Mouse (Mus musculus): ENCODE measurements around the gene Mapk8ip2.

Mapk8ip2 gene

DNA sequence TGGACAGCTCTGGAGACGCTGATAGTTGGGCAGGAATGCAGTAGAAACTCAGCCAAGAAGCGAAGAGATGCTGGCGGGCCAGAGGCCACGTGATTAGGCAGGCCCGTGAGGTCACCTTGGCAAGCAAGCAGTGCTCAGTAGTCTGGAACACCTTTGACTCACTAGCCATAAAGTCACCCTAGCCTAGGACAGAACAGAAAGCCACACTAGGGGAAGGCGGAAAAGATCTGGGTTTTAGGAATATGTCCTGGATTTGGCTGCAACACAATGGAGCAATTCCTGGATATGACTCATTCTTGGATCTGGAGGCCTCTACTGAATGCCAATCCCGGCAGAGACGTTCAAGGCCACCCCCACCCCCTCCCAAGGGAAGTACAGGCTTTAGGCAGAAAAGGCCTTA lies 26.9 kb downstream of the Mapk8ip2 start:
- CTCF ChIA-PET, result no interaction called here

DNA sequence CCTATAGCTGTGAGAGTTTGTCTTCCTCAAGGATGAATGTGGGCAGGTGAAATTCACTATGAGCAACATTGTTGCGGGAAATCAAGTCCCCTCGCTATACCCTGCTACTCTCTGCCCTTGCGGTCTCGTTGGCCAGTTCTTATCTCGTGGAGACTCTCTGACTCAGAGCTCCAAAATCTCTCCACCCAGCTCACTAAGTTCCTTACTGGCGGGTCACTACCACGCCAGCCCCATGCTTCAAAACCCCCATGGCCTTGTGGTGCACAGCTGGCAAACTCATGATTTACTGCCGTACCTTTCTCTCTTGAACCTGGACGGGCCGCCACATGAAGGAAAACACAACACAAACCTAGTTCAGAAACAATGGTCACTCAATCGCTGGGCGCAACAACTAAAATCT lies 34.5 kb downstream of the Mapk8ip2 start:
- CTCF ChIA-PET, result no interaction called here

DNA sequence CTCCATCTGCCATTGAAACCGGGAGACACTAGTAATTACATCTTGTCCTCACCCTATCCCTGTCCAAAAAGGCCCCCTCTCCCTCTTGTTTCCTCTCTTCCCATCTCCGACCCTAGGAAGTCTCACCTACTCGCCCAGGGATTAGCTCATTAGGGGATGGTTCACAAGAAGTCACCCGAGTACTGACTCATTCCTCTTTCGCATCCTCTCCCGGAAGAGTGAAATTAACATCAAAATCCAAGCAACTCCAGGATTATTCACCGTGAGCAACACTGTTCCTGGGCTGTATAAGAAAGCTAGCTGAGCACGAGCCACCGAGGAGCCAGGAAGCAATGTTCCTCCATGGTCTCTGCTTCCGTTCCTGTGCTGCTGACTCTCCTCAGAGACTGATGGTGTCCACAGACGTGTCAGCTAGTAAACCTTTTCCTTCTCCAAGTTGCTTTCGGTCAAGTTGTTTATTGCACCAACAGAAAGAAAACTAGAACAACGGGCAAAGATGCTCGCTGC lies 35.0 kb downstream of the Mapk8ip2 start:
- CTCF ChIA-PET, result no interaction called here

DNA sequence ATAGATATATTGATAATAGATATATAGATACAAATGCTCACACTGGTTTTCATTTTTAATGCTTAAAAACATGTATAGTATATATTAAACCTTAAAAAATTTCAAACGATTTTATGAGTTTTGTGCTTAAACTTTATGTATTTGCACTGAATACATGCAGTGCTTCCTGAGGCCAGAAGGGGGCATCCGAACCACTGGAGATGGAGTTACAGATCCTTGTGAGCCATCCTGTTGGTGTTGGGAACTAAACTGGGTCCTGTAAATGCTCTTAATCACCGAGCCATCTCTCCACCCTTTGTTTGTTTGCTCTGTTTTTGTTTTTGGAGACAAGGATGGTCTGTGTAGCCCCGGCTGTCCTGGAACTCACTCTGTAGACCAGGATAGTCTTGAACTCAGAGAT lies 41.3 kb downstream of the Mapk8ip2 start:
- CTCF ChIA-PET, result no interaction called here

DNA sequence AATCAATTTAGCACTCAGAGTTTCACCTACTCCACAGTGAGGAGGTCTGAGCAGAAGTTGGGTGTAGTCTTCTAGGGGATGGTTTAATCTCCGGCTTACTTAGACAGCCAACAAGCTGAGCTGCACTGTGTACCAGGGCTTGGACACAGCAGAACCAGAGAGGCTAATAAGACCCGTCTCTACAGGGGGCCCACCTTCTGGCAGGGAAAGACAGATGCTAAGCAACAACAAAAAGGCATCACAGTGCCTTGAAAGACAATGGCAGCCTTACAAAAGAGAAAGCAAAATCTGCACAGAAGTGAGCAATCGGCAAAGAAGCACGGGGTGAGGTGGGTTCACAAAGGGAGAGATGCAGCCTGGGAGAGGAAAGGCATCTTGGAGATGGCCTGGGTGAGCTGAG lies 42.4 kb downstream of the Mapk8ip2 start:
- CTCF ChIA-PET, result no interaction called here

DNA sequence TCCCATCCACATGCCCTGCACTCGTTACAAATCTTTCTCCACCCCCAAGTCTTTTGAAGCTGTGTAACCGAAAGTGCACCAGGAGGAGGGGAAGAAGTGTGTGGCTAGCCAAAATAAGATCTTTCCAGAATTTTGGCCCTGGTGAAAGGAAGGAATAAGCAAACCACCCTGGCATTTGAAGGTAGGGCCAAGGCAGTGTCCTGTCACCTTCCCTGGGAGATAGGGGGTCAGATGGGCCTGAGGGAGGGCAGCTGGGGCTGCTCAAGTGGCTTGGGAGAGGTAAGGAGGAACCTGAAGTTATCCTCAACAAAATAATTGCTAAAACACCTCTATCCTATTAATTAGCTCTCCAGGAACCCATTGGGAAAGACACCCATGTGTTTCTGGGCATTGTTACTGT lies 43.1 kb downstream of the Mapk8ip2 start:
- CTCF ChIA-PET, result no interaction called here

DNA sequence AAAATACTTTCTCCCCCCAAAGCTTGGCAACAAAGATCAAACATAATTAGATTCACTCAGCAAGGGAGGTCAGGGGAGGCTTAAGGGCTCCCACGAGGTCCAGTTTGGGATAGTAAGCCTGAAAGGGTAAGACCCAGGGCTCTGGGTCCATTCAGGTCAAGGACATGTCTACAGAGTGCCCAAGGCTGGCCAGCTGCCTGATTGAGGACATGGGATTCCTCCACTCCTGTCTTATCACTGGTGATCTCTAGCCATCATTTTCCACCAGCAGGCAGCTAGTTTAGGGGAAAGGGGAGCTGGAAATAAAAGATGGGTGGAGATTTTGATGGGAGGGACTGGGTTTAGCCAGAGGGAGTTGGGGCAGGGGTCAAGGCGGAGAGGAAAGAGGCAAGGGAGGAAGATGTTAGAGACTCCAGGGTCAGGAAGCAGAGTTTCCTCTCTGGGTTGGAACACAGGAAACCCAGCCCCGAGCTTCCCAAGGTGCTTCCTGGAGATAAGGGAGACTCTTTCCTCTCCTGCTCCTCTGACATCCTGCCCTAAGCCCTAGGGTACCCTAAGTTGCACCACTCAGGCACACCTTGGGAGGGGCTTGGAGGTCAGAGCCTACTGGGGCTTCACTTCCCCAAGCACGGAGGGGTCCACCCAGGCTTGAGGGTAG lies 43.8 kb downstream of the Mapk8ip2 start:
- CTCF ChIA-PET, result no interaction called here

DNA sequence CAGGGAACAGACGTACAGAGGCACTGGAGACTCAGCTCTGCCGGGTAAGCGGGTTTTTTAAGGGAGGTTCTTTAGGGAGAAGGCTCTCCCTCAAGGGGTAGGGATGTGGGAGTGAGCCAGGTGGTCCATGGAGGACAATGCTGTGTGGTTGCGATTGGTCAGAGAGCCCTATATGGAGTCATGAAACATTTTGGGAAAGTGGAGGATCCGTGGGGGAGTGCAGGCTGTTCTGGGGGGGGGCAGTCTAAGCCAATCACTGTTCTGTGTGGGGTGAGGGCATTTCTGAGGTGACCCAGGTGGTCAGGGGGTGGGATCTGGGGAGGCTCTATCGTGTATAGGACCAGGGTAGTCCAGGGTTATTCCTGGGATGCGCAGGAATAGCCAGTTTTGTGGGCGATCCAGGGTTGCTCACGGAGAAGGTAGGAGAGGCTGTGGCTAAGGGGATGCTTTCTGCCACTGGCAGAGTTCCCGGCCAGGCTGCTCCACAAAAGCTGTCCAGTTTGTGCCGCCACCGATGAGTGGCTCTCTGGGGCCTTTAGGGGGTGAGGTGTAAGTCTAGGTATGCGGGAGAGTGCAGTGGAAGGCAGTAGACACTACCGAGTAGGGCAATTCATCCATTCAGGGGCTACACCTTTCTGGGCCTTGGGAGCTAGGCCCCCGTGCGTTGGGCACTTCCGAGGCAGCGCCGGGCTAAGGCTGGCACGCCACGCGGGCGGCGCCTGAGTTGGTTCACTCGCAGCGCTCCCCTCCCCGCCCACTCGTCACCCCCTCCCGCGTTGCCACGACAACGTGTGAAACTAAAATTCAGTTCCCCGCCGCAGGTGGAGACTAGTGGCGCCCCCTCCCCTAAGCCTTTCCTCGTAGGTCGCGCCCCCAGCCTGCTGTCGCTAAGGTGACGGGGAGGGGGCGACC lies 44.6 kb downstream of the Mapk8ip2 start:
- CTCF ChIA-PET, result no interaction called here

DNA sequence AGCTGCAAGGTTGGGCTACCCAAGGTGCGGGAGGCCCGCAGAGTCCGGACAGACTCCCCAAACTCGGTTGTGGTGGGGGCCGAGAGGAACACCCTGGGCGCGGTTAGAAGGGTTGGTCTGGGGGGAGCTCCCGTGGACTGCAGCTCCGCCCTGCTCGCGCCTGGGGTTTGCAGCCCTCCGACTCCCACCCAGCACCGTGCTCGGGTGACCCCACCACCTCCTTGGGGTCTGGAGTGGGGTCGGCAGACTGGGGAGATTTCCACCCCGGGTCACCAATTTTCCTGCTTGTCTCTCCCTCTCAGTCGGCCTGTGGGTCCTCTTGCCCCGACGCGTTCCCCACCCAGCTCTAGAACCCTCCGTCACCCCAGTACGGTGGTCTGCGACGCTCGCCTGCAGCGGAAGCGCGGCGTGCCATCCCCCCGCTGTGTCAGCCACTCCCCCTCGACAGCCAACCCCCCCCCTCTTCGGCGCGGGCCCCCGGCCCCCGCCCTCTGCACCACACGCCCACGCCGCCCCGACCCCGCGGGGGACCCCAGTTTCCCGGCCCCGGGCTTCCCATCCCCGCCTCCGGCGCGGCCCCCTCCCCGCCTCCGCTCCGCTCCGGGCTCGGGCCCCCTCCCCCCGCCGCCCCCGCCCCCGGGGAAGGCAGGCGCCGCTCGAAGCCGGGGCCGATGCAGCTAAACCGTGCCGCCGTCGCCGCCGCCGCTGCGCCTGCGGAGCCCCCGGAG lies 45.4 kb downstream of the Mapk8ip2 start, which contains the start of gene Shank3:
Shank3 (plus strand) TSS at position 663 of the 728 bp plus-strand sequence.
- CTCF ChIA-PET, result no interaction called here

DNA sequence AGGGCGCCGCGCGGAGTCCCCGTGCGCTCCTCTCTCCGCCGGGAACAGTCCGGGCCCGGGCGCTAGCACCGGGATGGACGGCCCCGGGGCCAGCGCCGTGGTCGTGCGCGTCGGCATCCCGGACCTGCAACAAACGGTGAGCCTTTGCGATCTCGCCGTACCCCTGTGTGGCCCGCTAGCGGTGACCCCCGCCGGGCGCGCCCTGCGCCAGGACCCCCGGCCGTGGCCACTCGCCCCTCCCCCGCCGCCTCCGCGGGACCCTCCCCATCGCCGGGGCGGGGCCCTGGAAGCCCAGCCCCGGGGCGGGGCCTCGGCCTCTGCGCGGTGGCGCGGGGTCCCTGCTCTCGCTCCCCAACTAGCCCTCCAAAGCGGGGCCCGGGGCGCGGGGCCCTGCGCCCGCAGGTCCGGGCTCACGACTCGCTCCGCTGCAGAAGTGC lies 46.1 kb downstream of the Mapk8ip2 start:
- CTCF ChIA-PET, result no interaction called here

DNA sequence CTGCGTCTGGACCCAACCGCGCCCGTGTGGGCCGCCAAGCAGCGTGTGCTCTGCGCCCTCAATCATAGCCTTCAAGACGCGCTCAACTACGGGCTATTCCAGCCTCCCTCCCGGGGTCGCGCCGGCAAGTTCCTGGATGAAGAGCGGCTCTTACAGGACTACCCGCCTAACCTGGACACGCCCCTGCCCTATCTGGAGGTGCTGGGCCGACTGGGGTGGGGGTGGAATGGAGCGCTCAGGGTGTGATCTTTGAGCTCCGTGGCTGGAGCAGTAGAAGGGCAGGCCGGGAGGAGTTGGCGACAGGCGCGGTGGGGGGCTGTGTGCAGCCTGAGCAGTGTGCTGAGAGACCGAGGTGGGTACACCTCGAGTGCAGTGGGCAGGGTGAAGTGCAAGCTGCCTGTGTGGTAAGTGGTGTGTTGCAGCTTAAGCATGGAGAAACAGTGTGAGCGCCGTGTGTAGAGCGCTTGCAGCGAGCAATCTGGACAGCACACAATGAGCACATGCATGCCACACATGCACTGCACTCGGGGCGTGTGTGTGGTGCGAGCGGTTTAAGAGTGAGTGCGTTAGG lies 46.6 kb downstream of the Mapk8ip2 start:
- CTCF ChIA-PET, result no interaction called here

DNA sequence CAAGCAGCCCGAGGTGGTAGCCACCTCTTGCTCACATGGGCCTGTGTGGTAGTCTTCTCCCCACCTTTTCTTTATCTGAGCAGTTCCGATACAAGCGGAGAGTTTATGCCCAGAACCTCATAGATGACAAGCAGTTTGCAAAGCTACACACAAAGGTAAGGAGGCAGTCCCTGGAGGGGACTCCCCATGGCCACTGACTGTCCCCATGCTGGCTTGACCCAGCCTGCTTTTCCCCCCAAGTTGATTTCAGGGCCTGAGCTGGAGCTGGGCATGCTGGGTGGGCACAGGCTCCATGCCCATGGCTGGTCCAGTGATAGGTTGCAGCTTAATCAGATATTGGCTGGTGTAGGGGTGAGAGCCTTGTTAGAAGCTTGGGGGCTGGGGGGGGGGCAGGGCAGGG lies 47.6 kb downstream of the Mapk8ip2 start:
- CTCF ChIA-PET, result no interaction called here

DNA sequence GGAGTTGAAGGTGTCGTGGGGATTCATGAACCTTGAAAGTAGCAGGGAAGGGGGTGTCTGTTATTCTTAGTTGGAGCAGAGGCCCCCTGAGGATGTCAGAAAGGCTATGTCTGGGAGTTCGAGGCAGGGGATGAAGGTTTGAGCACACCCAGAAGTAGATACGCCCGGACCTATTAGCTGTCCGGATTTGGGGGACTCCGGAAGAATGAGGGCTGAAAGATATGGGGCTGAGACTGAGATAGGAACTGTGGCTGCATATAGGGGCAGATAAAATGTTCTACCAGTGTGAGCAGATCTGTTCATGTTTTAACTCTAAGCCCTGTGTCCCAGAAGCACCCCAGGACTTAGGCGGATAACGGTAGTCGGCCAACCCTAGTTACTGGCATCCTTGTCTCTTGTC lies 51.1 kb downstream of the Mapk8ip2 start:
- CTCF ChIA-PET, result no interaction called here

DNA sequence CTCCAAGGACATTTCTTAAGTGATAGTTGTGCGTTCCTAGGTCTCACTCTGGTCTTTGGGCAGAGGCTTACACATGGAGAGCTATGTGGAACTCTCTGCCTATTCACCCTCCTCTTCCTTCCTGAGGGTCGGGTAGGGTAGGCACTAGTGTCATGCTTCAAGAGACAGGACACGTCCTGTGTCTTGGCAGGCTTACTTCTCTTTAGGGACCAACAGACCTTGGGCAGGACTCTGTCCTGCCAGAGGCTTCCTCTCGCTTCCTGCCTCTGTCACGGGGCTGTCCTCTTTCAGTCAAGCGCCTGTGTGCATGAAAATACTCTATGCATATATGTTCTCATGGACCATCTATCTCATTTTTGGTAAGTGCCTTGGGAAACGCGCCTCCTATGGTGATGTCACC lies 54.0 kb downstream of the Mapk8ip2 start:
- CTCF ChIA-PET, result no interaction called here

DNA sequence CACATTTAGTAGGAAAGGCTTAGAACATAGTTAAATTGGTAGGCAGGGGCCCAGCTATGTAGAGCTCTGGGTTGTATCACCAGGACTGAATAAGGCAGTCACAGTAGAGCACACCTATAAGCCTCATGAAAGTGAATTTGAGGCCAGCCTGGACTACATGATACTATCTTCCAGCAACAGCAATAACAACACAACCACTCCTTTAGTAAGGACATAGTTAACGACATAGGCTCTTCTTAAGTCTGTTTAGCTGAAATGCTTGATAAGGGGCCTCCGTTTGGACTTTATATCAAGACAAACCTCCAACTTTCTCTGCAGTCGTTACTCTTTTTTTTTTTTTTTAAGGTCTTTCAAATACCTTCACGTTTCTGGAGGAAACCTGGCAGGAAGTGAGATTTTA lies 59.0 kb downstream of the Mapk8ip2 start:
- CTCF ChIA-PET, result interaction anchor here (0.6 kb wide), 1 partner anchor 16 kb away, joined by 6 read pairs; no protein-coding TSS in a partner anchor

Measured in spleen, embryonic (tissue).